Comparison of ENCODE assay signal across 16 mouse cellular contexts in the genomic region with DNA sequence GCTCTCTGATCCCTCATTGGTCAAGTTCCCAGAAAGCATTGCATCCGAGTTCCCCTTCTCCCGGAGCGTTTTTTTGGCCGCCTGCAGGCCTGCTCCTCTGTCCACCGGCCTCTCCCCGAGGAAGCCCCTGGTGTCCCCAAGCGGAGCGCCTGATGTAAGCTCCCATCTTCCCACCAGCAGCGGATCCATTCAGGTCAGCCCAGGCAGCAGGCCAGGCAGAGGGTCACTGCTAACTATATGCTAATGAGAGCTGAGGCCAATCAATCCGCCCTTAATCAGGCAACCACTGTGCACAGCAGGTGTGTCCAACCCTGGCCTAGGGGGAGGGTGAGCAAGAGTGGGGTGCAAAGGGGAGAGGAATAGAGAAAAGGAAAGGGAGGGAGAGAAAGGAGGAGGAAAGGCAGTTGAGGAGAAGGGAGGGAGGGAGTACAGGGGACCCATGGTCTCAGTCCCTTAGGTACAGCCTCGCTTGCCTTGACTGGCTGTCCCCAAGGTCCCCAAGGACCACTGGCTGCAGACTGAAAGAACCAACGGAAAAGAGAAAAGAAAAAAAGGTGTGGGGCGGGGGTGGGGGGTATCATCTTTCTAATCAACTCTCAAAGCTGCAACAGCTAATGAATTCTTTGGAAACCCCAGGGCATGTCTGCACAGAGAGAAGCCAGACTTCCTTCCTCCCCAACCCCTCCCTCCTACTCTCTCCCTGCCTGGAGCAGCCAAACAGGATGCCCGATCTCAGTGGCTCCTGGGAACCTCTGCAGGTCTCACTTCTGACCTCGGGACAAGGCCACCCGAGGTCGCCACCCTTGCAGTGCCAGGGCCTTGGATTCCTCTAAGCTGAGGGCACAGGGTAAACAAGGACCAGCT. TPM values are rescaled to one million over a fixed set of nuclear protein-coding genes. Genes with fewer than 3 reads are reported as not detected.
DNase-seq lines count a peak whose midpoint lies in the region; ATAC-seq and TF ChIP-seq lines count a peak whose summit lies in the region.
"Had no signal": no experiment of that assay in that cellular context is flagged by ENCODE, and none has a peak within 500 bp of the region (broad histone marks: within the 10 kb centered on the region; RNA-seq: fewer than 3 reads in every experiment).

No protein-coding gene starts in this region.

- no peak overlapping the region for H3K9ac ChIP-seq in heart, adult 2 months (ENCODE audit: low read depth, low read length)
- peak overlapping the region; percentile 46 for H3K9ac ChIP-seq in hindbrain, embryonic 13.5 days
- peak overlapping the region; percentile 5; the same call in 1 of the 2 replicates for H3K9ac ChIP-seq in midbrain, postnatal 0 days (replicated peaks; ENCODE audit: low read length, poor library complexity, severe bottlenecking)
- H3K9ac ChIP-seq: embryonic facial prominence, embryonic 15.5 days; liver, embryonic 14.5 days had no signal

- no peak for TF ChIP-seq CTCF in heart, adult 2 months (IDR thresholded peaks at IDR 0.05)
- no peak for TF ChIP-seq CTCF in midbrain, postnatal 0 days (IDR thresholded peaks at IDR 0.05)

- H3K4me3 ChIP-seq in heart, embryonic 10.5 days, result no peak overlapping the region
- H3K4me3 ChIP-seq in heart, adult 2 months, result no peak overlapping the region
- H3K4me3 ChIP-seq in hindbrain, embryonic 13.5 days, result no peak overlapping the region
- H3K4me3 ChIP-seq in midbrain, postnatal 0 days (ENCODE audit: low read depth, low read length), result no peak overlapping the region
- H3K4me3 ChIP-seq: embryonic facial prominence, embryonic 15.5 days; left cerebral cortex, adult 2 months had no signal

- H3K27ac ChIP-seq in heart, embryonic 10.5 days, result peak overlapping the region; percentile 49; the same call in 1 of the 2 replicates
- no peak overlapping the region for H3K27ac ChIP-seq in heart, adult 2 months
- peak overlapping the region; percentile 4; the same call in 1 of the 2 replicates for H3K27ac ChIP-seq in hindbrain, embryonic 13.5 days
- no peak overlapping the region for H3K27ac ChIP-seq in midbrain, postnatal 0 days (ENCODE audit: low read depth, low read length)
- H3K27ac ChIP-seq: embryonic facial prominence, embryonic 15.5 days; left cerebral cortex, adult 2 months; liver, embryonic 14.5 days had no signal

- WGBS in heart, embryonic 10.5 days, result 7% methylated on average over 17 of the region's 17 CpGs
- 25% methylated on average over 17 of the region's 17 CpGs for WGBS in heart, adult 2 months
- 6% methylated on average over 17 of the region's 17 CpGs for WGBS in hindbrain, embryonic 13.5 days
- 5% methylated on average over 17 of the region's 17 CpGs for WGBS in midbrain, postnatal 0 days

- H3K4me1 ChIP-seq in heart, embryonic 10.5 days, result peaks cover 17% of the 10 kb centered on the region
- H3K4me1 ChIP-seq in heart, adult 2 months (ENCODE audit: control insufficient read depth, insufficient read depth, low read length), result peaks cover 2% of the 10 kb centered on the region; the same call in 1 of the 2 replicates
- peaks cover 24% of the 10 kb centered on the region for H3K4me1 ChIP-seq in hindbrain, embryonic 13.5 days (replicated peaks)
- H3K4me1 ChIP-seq in midbrain, postnatal 0 days (ENCODE audit: insufficient read depth, low read length), result peaks cover 9% of the 10 kb centered on the region

- H3K27me3 ChIP-seq in heart, embryonic 10.5 days (ENCODE audit: insufficient read depth, poor library complexity, severe bottlenecking), result peaks cover 6% of the 10 kb centered on the region; the same call in 1 of the 2 replicates
- H3K27me3 ChIP-seq in heart, adult 2 months (ENCODE audit: control insufficient read depth, insufficient read depth, low read length), result no peaks in the 10 kb centered on the region
- peaks cover 8% of the 10 kb centered on the region; the same call in 1 of the 2 replicates for H3K27me3 ChIP-seq in hindbrain, embryonic 13.5 days
- no peaks in the 10 kb centered on the region for H3K27me3 ChIP-seq in midbrain, postnatal 0 days (ENCODE audit: insufficient read depth, low read length)
- H3K27me3 ChIP-seq: embryonic facial prominence, embryonic 15.5 days had no signal

- intact Hi-C loops in heart, adult 2 months (cut with DNase I), result no loop called here

- 0 out of 2 replicates have a peak, but pooled peaks have one; percentile 39 for ATAC-seq in hindbrain, embryonic 13.5 days (ENCODE audit: low FRiP score)
- ATAC-seq in midbrain, postnatal 0 days (ENCODE audit: low FRiP score), result no peak
- ATAC-seq in CD4-positive, CD25-positive, alpha-beta regulatory T cell, adult 4 months, result no peak
- ATAC-seq: intestine, postnatal 0 days; Patski had no signal

- no peaks in the 10 kb centered on the region for H3K79me2 ChIP-seq in heart, adult 2 months (replicated peaks; ENCODE audit: control insufficient read depth, insufficient read depth, low read length)

- no peaks in the 10 kb centered on the region for H3K36me3 ChIP-seq in heart, embryonic 10.5 days
- no peaks in the 10 kb centered on the region for H3K36me3 ChIP-seq in heart, adult 2 months (ENCODE audit: control insufficient read depth, insufficient read depth, low read length)
- no peaks in the 10 kb centered on the region for H3K36me3 ChIP-seq in hindbrain, embryonic 13.5 days
- no peaks in the 10 kb centered on the region for H3K36me3 ChIP-seq in midbrain, postnatal 0 days (ENCODE audit: insufficient read depth, low read length)
- H3K36me3 ChIP-seq: embryonic facial prominence, embryonic 15.5 days had no signal

- DNase-seq in heart, embryonic 10.5 days (ENCODE audit: low spot score), result no peak
- no peak for DNase-seq in heart, adult 2 months
- peak; percentile 18 for DNase-seq in R1 (ENCODE audit: low read depth, low spot score)
- no peak for DNase-seq in midbrain, postnatal 0 days (ENCODE audit: low spot score)
- no peak for DNase-seq in lung, postnatal 10 days
- DNase-seq in layer of hippocampus, adult 8-10 months (ENCODE audit: low spot score in 2 of 2), result no peak
- DNase-seq: adrenal gland, postnatal 10 days; cerebellum, adult 11-12 months; lung, postnatal 36 days had no signal

- no peak for TF ChIP-seq POLR2A in heart, adult 2 months (IDR thresholded peaks at IDR 0.05; ENCODE audit: insufficient read depth, low read depth, low read length)

- peak overlapping the region; percentile 26; the same call in 1 of the 2 replicates for H3K4me2 ChIP-seq in hindbrain, embryonic 13.5 days
- no peak overlapping the region; the same call in 1 of the 2 replicates for H3K4me2 ChIP-seq in midbrain, postnatal 0 days (ENCODE audit: low read depth, low read length, poor library complexity, severe bottlenecking)
- H3K4me2 ChIP-seq: embryonic facial prominence, embryonic 15.5 days had no signal

- TF ChIP-seq EP300 in heart, adult 2 months (IDR thresholded peaks at IDR 0.05; ENCODE audit: insufficient read depth, low read depth, low read length), result no peak

- no peaks in the 10 kb centered on the region for H3K9me3 ChIP-seq in heart, embryonic 10.5 days
- no peaks in the 10 kb centered on the region for H3K9me3 ChIP-seq in hindbrain, embryonic 13.5 days
- no peaks in the 10 kb centered on the region for H3K9me3 ChIP-seq in midbrain, postnatal 0 days (ENCODE audit: low read length)
- H3K9me3 ChIP-seq: embryonic facial prominence, embryonic 15.5 days had no signal

RNA-seq across cellular contexts. Expression of a gene that starts 53.7 kb away (rescaled TPM):
- 11.2 and 13.4 TPM in 2 replicates for polyA plus RNA-seq in heart, embryonic 10.5 days (2016; fragmentation: Nextera tagmentation; extraction: Ambion mirVana)
- total RNA-seq in heart, adult 2 months (2021), result 100 to 1,000 TPM in 1 of 2 experiments, 10 to 100 TPM in 1; 96.7 to 116 TPM
- polyA plus RNA-seq in heart, adult 2 months (2012; rRNA removed), result 65.0 and 86.1 TPM in 2 replicates
- 14.3 and 16.1 TPM in 2 replicates for polyA plus RNA-seq in hindbrain, embryonic 13.5 days (2015; fragmentation: Nextera tagmentation; extraction: Ambion mirVana)
- total RNA-seq in midbrain, postnatal 0 days (2014; rRNA removed), result 98.7 and 109 TPM in 2 replicates
- 15.4 and 16.2 TPM in 2 replicates for polyA plus RNA-seq in midbrain, postnatal 0 days (2015; fragmentation: Nextera tagmentation; extraction: Ambion mirVana)
- total RNA-seq in layer of hippocampus, adult 8-10 months (2022), result 10 to 100 TPM; 78.8 to 94.5 (median 89.3) TPM
- polyA plus RNA-seq in CD4-positive, CD25-positive, alpha-beta regulatory T cell, adult 4 months (2017; shearing (Covaris generic)), result 10 to 100 TPM; 28.7 to 35.9 TPM

Comparison
In these comparisons a context has a peak if more than half of its experiments do, and no peak if none do; other contexts are left out.
1. H3K27ac ChIP-seq: peak in heart, embryonic 10.5 days (single experiment) and hindbrain, embryonic 13.5 days (single experiment); none in heart, adult 2 months (single experiment) and midbrain, postnatal 0 days (single experiment).